Mouse (Mus musculus): ENCODE measurements around the gene Fgf12.

Fgf12 gene

GRCm38 (mm10) chr16:28752638-28753118, at the start of gene Fgf12:
Fgf12 (minus strand) TSS chr16:28753068.
- no peak for DNase-seq (ENCODE audit: low spot score)

GRCm38 (mm10) chr16:28793115-28793514, 40.2 kb upstream of the Fgf12 start:
- peak; percentile 29 for DNase-seq (ENCODE audit: low spot score)

GRCm38 (mm10) chr16:28770276-28770675, 17.4 kb upstream of the Fgf12 start:
- no peak for DNase-seq (ENCODE audit: low spot score)

- DNase-seq (ENCODE audit: low spot score), result no peak
Observed at GRCm38 (mm10) chr16:28761417-28761976, 8.6 kb upstream of the Fgf12 start.

- peak; percentile 31 for DNase-seq (ENCODE audit: low spot score)
Observed at GRCm38 (mm10) chr16:28753124-28753917, 453 bp upstream of the Fgf12 start.

- no peak for DNase-seq (ENCODE audit: low spot score)
Observed at GRCm38 (mm10) chr16:28734461-28734860, 18.4 kb downstream of the Fgf12 start.

GRCm38 (mm10) chr16:28726792-28727191, 26.1 kb downstream of the Fgf12 start:
- no peak for DNase-seq (ENCODE audit: low spot score)

- no peak for DNase-seq (ENCODE audit: low spot score)
Observed at GRCm38 (mm10) chr16:28706623-28707022, 46.2 kb downstream of the Fgf12 start.

GRCm38 (mm10) chr16:28700346-28700745, 52.5 kb downstream of the Fgf12 start:
- no peak for DNase-seq (ENCODE audit: low spot score)

GRCm38 (mm10) chr16:28696851-28697250, 56.0 kb downstream of the Fgf12 start:
- DNase-seq (ENCODE audit: low spot score), result no peak

- no peak for DNase-seq (ENCODE audit: low spot score)
Observed at GRCm38 (mm10) chr16:28694113-28694899, 58.6 kb downstream of the Fgf12 start.

- DNase-seq (ENCODE audit: low spot score), result no peak
Observed at GRCm38 (mm10) chr16:28688861-28689385, 63.9 kb downstream of the Fgf12 start.

- DNase-seq (ENCODE audit: low spot score), result no peak
Observed at GRCm38 (mm10) chr16:28681625-28682024, 71.2 kb downstream of the Fgf12 start.

- no peak for DNase-seq (ENCODE audit: low spot score)
Observed at GRCm38 (mm10) chr16:28668815-28669347, 84.0 kb downstream of the Fgf12 start.

- DNase-seq (ENCODE audit: low spot score), result no peak
Observed at GRCm38 (mm10) chr16:28652640-28653039, 100.2 kb downstream of the Fgf12 start.

GRCm38 (mm10) chr16:28650589-28650988, 102.3 kb downstream of the Fgf12 start:
- no peak for DNase-seq (ENCODE audit: low spot score)

GRCm38 (mm10) chr16:28645030-28645429, 107.8 kb downstream of the Fgf12 start:
- no peak for DNase-seq (ENCODE audit: low spot score)

- no peak for DNase-seq (ENCODE audit: low spot score)
Observed at GRCm38 (mm10) chr16:28631721-28632120, 121.1 kb downstream of the Fgf12 start.

GRCm38 (mm10) chr16:28630771-28631484, 121.9 kb downstream of the Fgf12 start:
- no peak for DNase-seq (ENCODE audit: low spot score)

GRCm38 (mm10) chr16:28626259-28626658, 126.6 kb downstream of the Fgf12 start:
- DNase-seq (ENCODE audit: low spot score), result no peak

- no peak for DNase-seq (ENCODE audit: low spot score)
Observed at GRCm38 (mm10) chr16:28625689-28626088, 127.2 kb downstream of the Fgf12 start.
